Mouse (Mus musculus): Measurements from ENCODE around the gene Mvd. TPM values are rescaled to one million over a fixed set of nuclear protein-coding genes. Genes with fewer than 3 reads are reported as not detected.
A peak's percentile ranks its signal among the peaks of the same experiment; 100 is the strongest.

The Mvd gene
- polyA plus RNA-seq, 1 experiment from 2014 or later = 39.7 TPM

- no peak overlapping the region for H3K9ac ChIP-seq
- peaks cover 10% of the 10 kb centered on the region for H3K27me3 ChIP-seq
- no peak overlapping the region for H3K4me2 ChIP-seq (replicated peaks)
- 0 out of 2 replicates have a peak, but pooled peaks cover 11% of the 10 kb centered on the region for H3K4me1 ChIP-seq
- 86% methylated on average over 13 of the region's 13 CpGs for whole genome bisulfite sequencing
- no peak overlapping the region for H3K27ac ChIP-seq
- no peak for ATAC-seq (ENCODE audit: low FRiP score, low read depth)
- H3K36me3 ChIP-seq = peaks cover 72% of the 10 kb centered on the region
- H3K4me3 ChIP-seq = no peak overlapping the region
- H3K9me3 ChIP-seq = no peaks in the 10 kb centered on the region
Measured at GRCm38 (mm10) chr8:122467816-122468215, 24.6 kb upstream of the Mvd start.

GRCm38 (mm10) chr8:122464985-122465384, 21.8 kb upstream of the Mvd start:
- no peak overlapping the region for H3K4me3 ChIP-seq
- H3K4me2 ChIP-seq (replicated peaks) = no peak overlapping the region
- 61% methylated on average over 7 of the region's 7 CpGs for WGBS
- no peak overlapping the region for H3K27ac ChIP-seq
- no peaks in the 10 kb centered on the region for H3K9me3 ChIP-seq
- H3K27me3 ChIP-seq = peaks cover 39% of the 10 kb centered on the region
- H3K9ac ChIP-seq = no peak overlapping the region
- H3K4me1 ChIP-seq = peaks cover 30% of the 10 kb centered on the region
- ATAC-seq (ENCODE audit: low FRiP score, low read depth) = no peak
- peaks cover 52% of the 10 kb centered on the region for H3K36me3 ChIP-seq

GRCm38 (mm10) chr8:122463651-122464640, 20.7 kb upstream of the Mvd start:
- Histone ChIP-seq H3K9me3 (no peaks in the 10 kb centered on the region), H3K4me1 (peaks cover 35% of the 10 kb centered on the region), H3K4me3 (no peak overlapping the region), H3K36me3 (peaks cover 42% of the 10 kb centered on the region), H3K27me3 (peaks cover 49% of the 10 kb centered on the region), H3K27ac (no peak overlapping the region), H3K4me2 (replicated peaks) (no peak overlapping the region), H3K9ac (no peak overlapping the region)
- ATAC-seq (ENCODE audit: low FRiP score, low read depth) = no peak
- 48% methylated on average over 12 of the region's 12 CpGs for WGBS

- Histone ChIP-seq H3K4me2 (replicated peaks) (no peak overlapping the region), H3K27me3 (peaks cover 63% of the 10 kb centered on the region), H3K9me3 (no peaks in the 10 kb centered on the region), H3K36me3 (peaks cover 28% of the 10 kb centered on the region), H3K9ac (no peak overlapping the region), H3K27ac (no peak overlapping the region), H3K4me1 (peaks cover 35% of the 10 kb centered on the region), H3K4me3 (no peak overlapping the region)
- ATAC-seq (ENCODE audit: low FRiP score, low read depth) = no peak
- 61% methylated on average over 8 of the region's 8 CpGs for WGBS
Measured at GRCm38 (mm10) chr8:122462510-122462909, 19.3 kb upstream of the Mvd start.

- 55% methylated on average over 11 of the region's 11 CpGs for WGBS
- Histone ChIP-seq H3K36me3 (peaks cover 19% of the 10 kb centered on the region), H3K4me2 (replicated peaks) (no peak overlapping the region), H3K27ac (no peak overlapping the region), H3K9ac (no peak overlapping the region), H3K27me3 (peaks cover 70% of the 10 kb centered on the region), H3K4me1 (peaks cover 35% of the 10 kb centered on the region), H3K4me3 (no peak overlapping the region), H3K9me3 (no peaks in the 10 kb centered on the region)
- no peak for ATAC-seq (ENCODE audit: low FRiP score, low read depth)
Measured at GRCm38 (mm10) chr8:122461473-122462148, 18.4 kb upstream of the Mvd start.

DNA sequence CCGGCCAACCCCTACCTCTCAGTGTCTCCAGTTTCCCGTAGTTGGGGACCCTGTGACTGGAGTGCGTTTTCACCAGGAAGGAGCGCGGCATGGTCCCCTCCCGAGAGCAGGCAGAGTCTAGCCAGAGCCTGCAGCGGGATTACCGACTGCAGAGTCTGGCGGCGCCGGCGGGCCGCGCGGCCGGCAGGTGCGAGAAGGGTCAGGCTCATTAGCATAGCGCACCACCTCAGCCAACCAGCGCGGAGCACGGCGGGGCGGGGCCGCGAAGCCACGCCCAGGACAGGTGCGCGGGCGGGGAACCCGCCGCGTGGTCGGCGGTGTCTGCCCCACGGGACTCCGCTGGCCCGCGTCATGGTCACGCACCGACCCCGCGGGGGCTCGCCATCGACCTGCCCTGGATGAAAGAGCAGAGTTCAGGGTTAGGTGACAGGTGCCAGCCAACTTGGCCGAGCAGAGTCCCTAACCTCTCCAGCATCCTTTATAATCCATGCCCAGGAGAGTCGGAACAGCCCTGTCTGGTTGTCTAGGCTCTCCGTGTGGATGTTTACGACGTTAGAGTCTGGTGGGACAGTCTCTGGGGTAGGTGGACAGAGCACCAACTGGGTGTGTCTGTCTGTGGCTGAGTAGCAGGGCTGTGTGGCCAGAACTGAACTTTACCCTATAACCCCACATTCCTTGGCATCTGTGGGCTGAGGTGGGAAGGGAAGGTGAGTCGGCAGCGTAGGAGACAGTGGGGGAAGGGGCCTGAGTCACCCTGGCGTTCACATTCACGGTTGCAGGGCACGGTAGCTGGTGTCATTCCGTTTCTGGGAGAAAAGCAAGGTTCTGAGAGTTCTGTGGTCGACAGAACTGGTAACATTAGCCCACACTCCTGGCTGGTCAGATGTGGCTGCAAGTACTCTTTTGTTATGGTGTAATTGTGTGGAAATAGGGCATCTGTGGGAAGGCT, 17.6 kb upstream of the Mvd start, which contains the start of gene Snai3:
TSS of gene Snai3 (minus strand) at position 210 of the 949 bp plus-strand sequence.
- Histone ChIP-seq H3K36me3 (peaks cover 11% of the 10 kb centered on the region), H3K9me3 (no peaks in the 10 kb centered on the region), H3K4me2 (replicated peaks) (peak within 1 kb of the TSS; percentile 64), H3K4me1 (peaks cover 35% of the 10 kb centered on the region), H3K4me3 (peak within 1 kb of the TSS; percentile 36), H3K27me3 (peaks cover 78% of the 10 kb centered on the region), H3K27ac (no peak within 1 kb of the TSS), H3K9ac (peak within 1 kb of the TSS; percentile 10; the same call in 1 of the 2 replicates)
- ATAC-seq (ENCODE audit: low FRiP score, low read depth) = peak; percentile 65
- 2% methylated on average over 56 of the region's 56 CpGs for WGBS

DNA sequence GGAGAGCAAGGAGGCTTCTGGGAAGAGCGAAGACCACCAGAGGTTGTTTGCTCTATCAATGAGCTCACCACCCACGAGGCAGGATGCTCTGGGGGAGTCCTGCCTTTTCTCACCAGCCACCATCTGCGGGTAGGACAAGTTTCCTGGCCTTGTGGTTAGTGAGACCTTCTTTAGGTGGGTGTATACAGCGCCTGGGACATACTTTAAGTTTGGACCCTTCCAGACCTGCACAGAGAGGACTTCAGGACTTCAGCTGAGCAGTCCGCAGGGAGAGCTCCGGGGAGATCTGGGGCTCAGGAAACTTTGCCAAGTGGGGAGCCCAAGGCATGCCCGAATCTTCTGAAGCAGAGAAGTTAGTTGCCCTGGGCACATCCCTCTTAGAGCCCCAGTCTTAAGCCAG, 16.8 kb upstream of the Mvd start:
- H3K4me3 ChIP-seq = peak overlapping the region; percentile 36
- H3K27ac ChIP-seq = no peak overlapping the region
- 23% methylated on average over 7 of the region's 7 CpGs for WGBS
- H3K4me2 ChIP-seq (replicated peaks) = peak overlapping the region; percentile 64
- H3K9me3 ChIP-seq = no peaks in the 10 kb centered on the region
- 0 out of 2 replicates have a peak overlapping the region, but pooled peaks have one; percentile 10 for H3K9ac ChIP-seq
- peaks cover 78% of the 10 kb centered on the region for H3K27me3 ChIP-seq
- H3K36me3 ChIP-seq = peaks cover 2% of the 10 kb centered on the region
- ATAC-seq (ENCODE audit: low FRiP score, low read depth) = no peak
- peaks cover 35% of the 10 kb centered on the region for H3K4me1 ChIP-seq

GRCm38 (mm10) chr8:122459218-122459900, 16.1 kb upstream of the Mvd start:
- Histone ChIP-seq H3K36me3 (no peaks in the 10 kb centered on the region), H3K27ac (no peak overlapping the region), H3K9me3 (no peaks in the 10 kb centered on the region), H3K4me1 (peaks cover 34% of the 10 kb centered on the region), H3K27me3 (peaks cover 78% of the 10 kb centered on the region), H3K4me3 (no peak overlapping the region), H3K9ac (no peak overlapping the region), H3K4me2 (replicated peaks) (no peak overlapping the region; the same call in 1 of the 2 replicates)
- no peak for ATAC-seq (ENCODE audit: low FRiP score, low read depth)
- 51% methylated on average over 6 of the region's 6 CpGs for WGBS

DNA sequence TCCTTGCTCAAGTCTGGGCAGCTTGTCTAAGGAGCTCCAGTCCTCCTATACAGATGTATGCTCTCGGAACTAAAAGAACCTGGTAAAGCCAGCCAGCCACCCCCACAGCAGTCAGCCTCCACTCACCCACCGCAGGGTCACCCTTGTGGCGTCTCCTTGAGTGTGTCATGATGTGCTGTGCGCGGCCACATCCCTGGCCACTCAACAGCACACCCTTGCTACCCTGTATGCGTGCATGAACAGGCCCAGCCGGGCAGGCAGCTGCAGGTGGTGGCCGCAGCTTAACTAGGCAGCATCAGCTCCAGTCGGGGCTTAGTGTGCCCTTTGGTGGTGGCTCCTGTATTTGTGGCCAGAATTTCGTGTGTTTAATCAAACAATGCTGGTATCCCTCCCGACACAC, 13.9 kb upstream of the Mvd start:
- Histone ChIP-seq H3K9ac (no peak overlapping the region), H3K27me3 (peaks cover 61% of the 10 kb centered on the region)

GRCm38 (mm10) chr8:122454409-122454808, 11.2 kb upstream of the Mvd start:
- Histone ChIP-seq H3K27me3 (peaks cover 33% of the 10 kb centered on the region), H3K36me3 (no peaks in the 10 kb centered on the region), H3K4me2 (replicated peaks) (no peak overlapping the region), H3K9me3 (no peaks in the 10 kb centered on the region), H3K9ac (no peak overlapping the region), H3K27ac (no peak overlapping the region), H3K4me1 (no peaks in the 10 kb centered on the region), H3K4me3 (no peak overlapping the region)
- ATAC-seq (ENCODE audit: low FRiP score, low read depth) = no peak
- 92% methylated on average over 6 of the region's 6 CpGs for WGBS

More for the DNA sequence above, 13.9 kb upstream of the Mvd start:
- WGBS = 74% methylated on average over 11 of the region's 11 CpGs
- Histone ChIP-seq H3K36me3 (no peaks in the 10 kb centered on the region), H3K4me2 (replicated peaks) (no peak overlapping the region), H3K9me3 (no peaks in the 10 kb centered on the region), H3K4me3 (no peak overlapping the region), H3K27ac (no peak overlapping the region), H3K4me1 (peaks cover 24% of the 10 kb centered on the region)
- no peak for ATAC-seq (ENCODE audit: low FRiP score, low read depth)

DNA sequence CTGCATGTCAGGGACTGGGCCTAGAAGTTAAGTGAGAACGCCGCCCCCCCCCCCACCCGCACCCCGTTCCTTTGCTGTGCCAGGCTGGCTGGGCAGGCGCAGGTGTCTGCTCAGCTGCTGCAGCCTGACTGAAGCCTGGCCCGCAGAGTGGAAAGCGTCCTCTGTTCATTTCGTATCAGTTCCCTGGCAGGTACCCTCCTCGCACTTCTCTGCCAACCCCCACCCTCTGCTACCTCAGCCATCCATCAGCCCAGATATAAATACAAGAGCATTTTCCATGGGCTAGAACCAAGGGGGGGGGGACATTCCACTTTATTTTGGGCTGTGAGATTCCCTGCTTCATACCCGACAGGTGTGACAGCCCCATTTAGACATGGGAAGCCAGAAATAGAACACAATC, 8.9 kb upstream of the Mvd start:
- Histone ChIP-seq H3K4me2 (replicated peaks) (no peak overlapping the region), H3K36me3 (no peaks in the 10 kb centered on the region), H3K9ac (no peak overlapping the region), H3K27ac (no peak overlapping the region), H3K9me3 (no peaks in the 10 kb centered on the region), H3K4me1 (no peaks in the 10 kb centered on the region), H3K4me3 (no peak overlapping the region), H3K27me3 (peaks cover 11% of the 10 kb centered on the region)
- 81% methylated on average over 10 of the region's 10 CpGs for WGBS
- no peak for ATAC-seq (ENCODE audit: low FRiP score, low read depth)
